ENCODE assay signal across 35 mouse cellular contexts in genomic region chr13:23911335-23911734, GRCm38 (mm10). TPM values are rescaled to one million over a fixed set of nuclear protein-coding genes. Genes with fewer than 3 reads are reported as not detected.
A peak's percentile ranks its signal among the peaks of the same experiment; 100 is the strongest.
DNase-seq lines count a peak whose midpoint lies in the region; ATAC-seq lines count a peak whose summit lies in the region.
"Had no signal": no experiment of that assay in that cellular context is flagged by ENCODE, and none has a peak within 500 bp of the region (broad histone marks: within the 10 kb centered on the region; RNA-seq: fewer than 3 reads in every experiment).

No protein-coding gene starts in this region.

- no peak overlapping the region for H3K27ac ChIP-seq in forebrain, embryonic 11.5 days (ENCODE audit: low read depth, low read length)
- H3K27ac ChIP-seq in liver, embryonic 11.5 days (ENCODE audit: low read depth, low read length), result no peak overlapping the region
- H3K27ac ChIP-seq: forebrain, embryonic 10.5 days; heart, embryonic 15.5 days; intestine, embryonic 15.5 days; layer of hippocampus, adult 2 months; liver, embryonic 14.5 days; midbrain, embryonic 10.5 days had no signal

- DNase-seq in thymus, postnatal 0 days (ENCODE audit: low spot score), result peak; percentile 42
- DNase-seq in thymus, postnatal 25 days, result no peak
- DNase-seq in MEL-GATA-1-ER (ENCODE audit: extremely low read depth, low read depth), result peak; percentile 76
- no peak for DNase-seq in cerebellum, adult 11-12 months
- no peak for DNase-seq in forebrain, embryonic 11.5 days (ENCODE audit: low spot score)
- DNase-seq in liver, embryonic 11.5 days (ENCODE audit: low spot score), result no peak
- DNase-seq: adrenal gland, postnatal 25 days; cerebellum, adult 9-11 months; heart, postnatal 4 days; kidney, adult 9 months; kidney, postnatal 25 days; layer of hippocampus, postnatal 36 days; lung, embryonic 14.5 days; right cerebral cortex, adult 18-20 months; right cerebral cortex, postnatal 4 days had no signal

- H3K4me3 ChIP-seq in forebrain, embryonic 11.5 days (ENCODE audit: low read depth, low read length), result no peak overlapping the region
- no peak overlapping the region for H3K4me3 ChIP-seq in liver, embryonic 11.5 days (ENCODE audit: low read depth, low read length)
- H3K4me3 ChIP-seq: forebrain, embryonic 10.5 days; heart, embryonic 15.5 days; intestine, embryonic 15.5 days; layer of hippocampus, adult 2 months; midbrain, embryonic 10.5 days; myocyte had no signal

- H3K27me3 ChIP-seq in forebrain, embryonic 11.5 days (ENCODE audit: control insufficient read depth, insufficient read depth, low read length), result no peaks in the 10 kb centered on the region
- no peaks in the 10 kb centered on the region for H3K27me3 ChIP-seq in liver, embryonic 11.5 days (replicated peaks; ENCODE audit: control insufficient read depth, insufficient read depth, low read length)
- H3K27me3 ChIP-seq: heart, embryonic 15.5 days; intestine, embryonic 15.5 days had no signal

- H3K4me1 ChIP-seq in forebrain, embryonic 11.5 days (replicated peaks; ENCODE audit: control insufficient read depth, insufficient read depth, low read length), result no peaks in the 10 kb centered on the region
- peaks cover 37% of the 10 kb centered on the region for H3K4me1 ChIP-seq in liver, embryonic 11.5 days (replicated peaks; ENCODE audit: control insufficient read depth, insufficient read depth, low read length)

- ATAC-seq in megakaryocyte progenitor cell, adult 5-6 weeks (replicated peaks; ENCODE audit: poor library complexity), result peak; percentile 63
- ATAC-seq in forebrain, embryonic 11.5 days (replicated peaks; ENCODE audit: low FRiP score), result no peak
- ATAC-seq in liver, embryonic 11.5 days (replicated peaks; ENCODE audit: low FRiP score), result no peak
- ATAC-seq: hindbrain, embryonic 16.5 days; intestine, embryonic 15.5 days; midbrain, embryonic 16.5 days had no signal

- no peak overlapping the region for H3K4me2 ChIP-seq in forebrain, embryonic 11.5 days (ENCODE audit: low read depth, low read length, severe bottlenecking)
- H3K4me2 ChIP-seq in liver, embryonic 11.5 days, result no peak overlapping the region
- H3K4me2 ChIP-seq: heart, embryonic 15.5 days; intestine, embryonic 15.5 days; lung, embryonic 14.5 days had no signal

- no peaks in the 10 kb centered on the region for H3K36me3 ChIP-seq in forebrain, embryonic 11.5 days (ENCODE audit: control insufficient read depth, insufficient read depth, low read length)
- no peaks in the 10 kb centered on the region for H3K36me3 ChIP-seq in liver, embryonic 11.5 days (ENCODE audit: control insufficient read depth, insufficient read depth, low read length)
- H3K36me3 ChIP-seq: forebrain, embryonic 10.5 days; heart, embryonic 15.5 days; intestine, embryonic 15.5 days; midbrain, embryonic 10.5 days had no signal

- 92% methylated on average over 5 of the region's 5 CpGs for WGBS in forebrain, embryonic 11.5 days
- WGBS in liver, embryonic 11.5 days, result 58% methylated on average over 5 of the region's 5 CpGs

- H3K9me3 ChIP-seq in forebrain, embryonic 11.5 days (ENCODE audit: control insufficient read depth, low read length), result no peaks in the 10 kb centered on the region
- no peaks in the 10 kb centered on the region for H3K9me3 ChIP-seq in liver, embryonic 11.5 days (ENCODE audit: control insufficient read depth, low read length)
- H3K9me3 ChIP-seq: forebrain, embryonic 10.5 days; heart, embryonic 15.5 days; intestine, embryonic 15.5 days; midbrain, embryonic 10.5 days had no signal

- no peak overlapping the region for H3K9ac ChIP-seq in forebrain, embryonic 11.5 days (ENCODE audit: low read length)
- no peak overlapping the region for H3K9ac ChIP-seq in liver, embryonic 11.5 days (ENCODE audit: low read depth, low read length)
- H3K9ac ChIP-seq: heart, embryonic 15.5 days; intestine, embryonic 15.5 days; liver, embryonic 14.5 days; lung, embryonic 14.5 days had no signal

RNA-seq across cellular contexts. Expression of gene Slc17a4, which starts 3.5 kb away (rescaled TPM):
- polyA plus RNA-seq in thymus, postnatal 0 days (2015; fragmentation: Nextera tagmentation; extraction: Ambion mirVana), result 0.10 and 0.23 TPM in 2 replicates
- total RNA-seq in megakaryocyte progenitor cell, adult 5-6 weeks (2015), result not detected in 2 replicates
- 0.33 TPM in 1 of 2 replicates, not detected in the other for total RNA-seq in megakaryocyte progenitor cell, adult 5-6 weeks (2017)
- not detected in 2 replicates for polyA plus RNA-seq in forebrain, embryonic 11.5 days (2014; fragmentation: Nextera tagmentation; extraction: Ambion mirVana)
- polyA plus RNA-seq in liver, embryonic 11.5 days (2014; fragmentation: Nextera tagmentation; extraction: Ambion mirVana), result 0.06 TPM in 1 of 2 replicates, not detected in the other
- total RNA-seq: gastrocnemius, postnatal 4 days; heart, postnatal 4 days; layer of hippocampus, adult 2 months; layer of hippocampus, postnatal 36 days; left cerebral cortex, postnatal 36 days had no signal
- polyA plus RNA-seq: brain, embryonic 14.5 days; cortical plate, adult 2 months; embryonic facial prominence, embryonic 11.5 days; forebrain, embryonic 10.5 days; heart, embryonic 15.5 days; hindbrain, embryonic 16.5 days; limb, embryonic 14.5 days; lung, embryonic 14.5 days; midbrain, embryonic 10.5 days; midbrain, embryonic 16.5 days had no signal

RNA-seq across cellular contexts. Expression of gene Hist1h2ba, which starts 22.6 kb away (rescaled TPM):
- not detected in 2 replicates for polyA plus RNA-seq in thymus, postnatal 0 days (2015; fragmentation: Nextera tagmentation; extraction: Ambion mirVana)
- total RNA-seq in megakaryocyte progenitor cell, adult 5-6 weeks (2015), result not detected in 2 replicates
- not detected in 2 replicates for total RNA-seq in megakaryocyte progenitor cell, adult 5-6 weeks (2017)
- not detected in 2 replicates for polyA plus RNA-seq in forebrain, embryonic 11.5 days (2014; fragmentation: Nextera tagmentation; extraction: Ambion mirVana)
- not detected in 2 replicates for polyA plus RNA-seq in liver, embryonic 11.5 days (2014; fragmentation: Nextera tagmentation; extraction: Ambion mirVana)
- total RNA-seq: adrenal gland, postnatal 25 days; gastrocnemius, adult 18-20 months; gastrocnemius, postnatal 4 days; heart, postnatal 4 days; layer of hippocampus, adult 2 months; layer of hippocampus, postnatal 36 days; left cerebral cortex, postnatal 36 days had no signal
- polyA plus RNA-seq: brain, embryonic 14.5 days; cortical plate, adult 2 months; embryonic facial prominence, embryonic 11.5 days; forebrain, embryonic 10.5 days; heart, embryonic 15.5 days; hindbrain, embryonic 16.5 days; intestine, embryonic 15.5 days; limb, embryonic 14.5 days; liver, embryonic 14.5 days; lung, embryonic 14.5 days; midbrain, embryonic 10.5 days; midbrain, embryonic 16.5 days; myocyte; neural tube, embryonic 14.5 days; stomach, embryonic 14.5 days; urinary bladder, adult 2 months had no signal

RNA-seq across cellular contexts. Expression of gene Hist1h2aa, which starts 22.9 kb away (rescaled TPM):
- polyA plus RNA-seq in thymus, postnatal 0 days (2015; fragmentation: Nextera tagmentation; extraction: Ambion mirVana), result not detected in 2 replicates
- total RNA-seq in megakaryocyte progenitor cell, adult 5-6 weeks (2015), result not detected in 2 replicates
- total RNA-seq in megakaryocyte progenitor cell, adult 5-6 weeks (2017), result not detected in 2 replicates
- not detected in 2 replicates for polyA plus RNA-seq in forebrain, embryonic 11.5 days (2014; fragmentation: Nextera tagmentation; extraction: Ambion mirVana)
- polyA plus RNA-seq in liver, embryonic 11.5 days (2014; fragmentation: Nextera tagmentation; extraction: Ambion mirVana), result not detected in 2 replicates
- total RNA-seq: adrenal gland, postnatal 25 days; gastrocnemius, adult 18-20 months; gastrocnemius, postnatal 4 days; heart, postnatal 4 days; layer of hippocampus, adult 2 months; layer of hippocampus, postnatal 36 days; left cerebral cortex, postnatal 36 days had no signal
- polyA plus RNA-seq: brain, embryonic 14.5 days; cortical plate, adult 2 months; embryonic facial prominence, embryonic 11.5 days; forebrain, embryonic 10.5 days; heart, embryonic 15.5 days; hindbrain, embryonic 16.5 days; intestine, embryonic 15.5 days; limb, embryonic 14.5 days; liver, embryonic 14.5 days; lung, embryonic 14.5 days; midbrain, embryonic 10.5 days; midbrain, embryonic 16.5 days; myocyte; neural tube, embryonic 14.5 days; stomach, embryonic 14.5 days; urinary bladder, adult 2 months had no signal

RNA-seq across cellular contexts. Expression of gene Slc17a1, which starts 43.8 kb away (rescaled TPM):
- polyA plus RNA-seq in thymus, postnatal 0 days (2015; fragmentation: Nextera tagmentation; extraction: Ambion mirVana), result 0.09 and 0.13 TPM in 2 replicates
- not detected in 2 replicates for total RNA-seq in megakaryocyte progenitor cell, adult 5-6 weeks (2015)
- total RNA-seq in megakaryocyte progenitor cell, adult 5-6 weeks (2017), result not detected in 2 replicates
- not detected in 2 replicates for polyA plus RNA-seq in forebrain, embryonic 11.5 days (2014; fragmentation: Nextera tagmentation; extraction: Ambion mirVana)
- not detected in 2 replicates for polyA plus RNA-seq in liver, embryonic 11.5 days (2014; fragmentation: Nextera tagmentation; extraction: Ambion mirVana)
- total RNA-seq: adrenal gland, postnatal 25 days; gastrocnemius, adult 18-20 months; gastrocnemius, postnatal 4 days; heart, postnatal 4 days; layer of hippocampus, adult 2 months; layer of hippocampus, postnatal 36 days; left cerebral cortex, postnatal 36 days had no signal
- polyA plus RNA-seq: brain, embryonic 14.5 days; cortical plate, adult 2 months; embryonic facial prominence, embryonic 11.5 days; forebrain, embryonic 10.5 days; heart, embryonic 15.5 days; hindbrain, embryonic 16.5 days; lung, embryonic 14.5 days; midbrain, embryonic 10.5 days; midbrain, embryonic 16.5 days; myocyte; neural tube, embryonic 14.5 days; stomach, embryonic 14.5 days; urinary bladder, adult 2 months had no signal

Comparison
In these comparisons a context has a peak if more than half of its experiments do, and no peak if none do; other contexts are left out.
1. DNase-seq: peak in thymus, postnatal 0 days (single experiment) and MEL-GATA-1-ER (single experiment); none in thymus, postnatal 25 days (single experiment), cerebellum, adult 11-12 months (single experiment), forebrain, embryonic 11.5 days (single experiment) and liver, embryonic 11.5 days (single experiment).